Mouse (Mus musculus): ENCODE measurements around the gene Kcnt2. TPM values are rescaled to one million over a fixed set of nuclear protein-coding genes. Genes with fewer than 3 reads are reported as not detected.

Kcnt2 gene
- polyA plus RNA-seq, 1 experiment from 2014 or later: 0.74 TPM

DNA sequence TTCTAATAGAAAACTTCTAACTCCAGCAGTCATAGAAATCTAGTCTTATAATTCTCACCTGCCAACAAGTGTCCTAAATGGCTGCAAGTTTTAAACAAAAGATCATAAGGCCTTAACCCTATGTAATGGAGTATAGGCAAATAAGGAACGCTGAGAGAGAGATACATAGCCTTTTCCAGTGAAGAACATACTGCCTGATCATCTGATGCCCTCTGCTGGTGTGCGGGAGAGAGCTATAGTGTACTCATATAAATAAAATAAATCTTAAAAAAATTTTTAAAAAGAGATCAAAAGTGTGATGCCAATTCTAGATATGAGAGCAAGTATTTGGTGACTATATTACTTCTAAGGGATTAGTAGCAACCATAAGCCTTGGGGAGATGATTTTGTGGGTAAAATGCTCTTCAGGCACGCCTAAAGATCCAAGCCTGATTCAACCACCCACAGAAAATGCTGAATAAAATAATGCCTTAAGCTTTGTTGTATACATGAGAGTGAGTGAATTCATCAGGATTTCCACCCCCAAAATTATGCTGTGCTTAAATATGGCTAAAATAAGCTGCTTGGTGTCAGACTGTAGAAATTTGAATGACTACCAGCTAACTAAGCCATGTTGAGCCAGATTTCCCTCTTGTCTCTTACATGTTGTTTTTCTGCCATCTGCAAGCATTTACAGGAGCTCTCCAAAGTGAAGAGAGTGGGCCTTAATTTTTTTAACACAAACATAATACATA, 413.8 kb downstream of the Kcnt2 start:
- ATAC-seq (ENCODE audit: insufficient number of reproducible peaks, insufficient read depth, low FRiP score, low read depth): no peak
- WGBS: 67% methylated on average over 3 of the region's 3 CpGs

DNA sequence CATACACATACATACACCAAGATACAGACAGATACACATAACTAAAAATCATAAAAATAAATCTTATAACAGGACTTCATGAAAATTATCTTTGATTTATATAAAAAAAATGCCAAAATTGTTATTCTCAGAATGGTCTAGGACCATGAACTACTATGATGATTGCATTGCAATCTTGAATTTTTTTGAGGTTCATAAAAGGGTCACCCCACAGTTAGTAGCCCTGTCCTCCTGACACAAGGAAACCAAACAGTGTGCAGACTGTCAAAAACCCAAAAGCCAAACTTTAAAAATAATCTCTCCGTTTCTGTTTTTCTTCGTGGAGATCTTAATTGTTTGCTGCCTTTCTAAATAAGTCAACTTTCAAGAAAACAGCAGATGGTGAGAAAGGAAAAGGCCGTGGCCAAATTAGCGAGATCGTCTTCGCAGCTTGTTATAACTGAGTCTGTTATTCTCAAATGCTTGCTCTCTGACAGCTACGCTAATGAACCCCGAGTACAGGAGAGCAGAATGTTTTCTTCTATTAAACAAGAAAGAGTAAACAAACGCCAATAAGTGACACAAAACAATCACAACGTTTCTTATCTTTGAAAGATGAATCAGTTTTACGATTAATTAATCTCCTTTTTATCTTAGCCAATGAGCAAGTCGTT, 414.9 kb downstream of the Kcnt2 start:
- no peaks in the 10 kb centered on the region for H3K36me3 ChIP-seq (ENCODE audit: control insufficient read depth, insufficient read depth, low read length)
- 46% methylated on average over 12 of the region's 12 CpGs for WGBS
- no peaks in the 10 kb centered on the region for H3K27me3 ChIP-seq (ENCODE audit: control insufficient read depth, insufficient read depth, low read length)
- H3K4me3 ChIP-seq (ENCODE audit: control insufficient read depth in 1 of 2, insufficient read depth in 1 of 2, low read depth in 1 of 2, low read length in 2 of 2): peak overlapping the region in 1 of 2 experiments; percentile 18; a peak in 1 of 4 replicates
- no peaks in the 10 kb centered on the region for H3K9me3 ChIP-seq (ENCODE audit: control insufficient read depth, low read length)
- H3K4me2 ChIP-seq (ENCODE audit: low read length): peak overlapping the region; percentile 57
- no peak overlapping the region for H3K27ac ChIP-seq (replicated peaks in 1 of 2; ENCODE audit: control insufficient read depth in 1 of 2, insufficient read depth in 1 of 2, low read depth in 2 of 2, low read length in 2 of 2)
- H3K4me1 ChIP-seq (ENCODE audit: control insufficient read depth in 2 of 2, insufficient read depth in 2 of 2, low read length in 2 of 2): no peaks in the 10 kb centered on the region
- no peak for ATAC-seq (ENCODE audit: insufficient number of reproducible peaks, insufficient read depth, low FRiP score, low read depth)
- H3K9ac ChIP-seq (ENCODE audit: low read length): peak overlapping the region; percentile 22; the same call in 1 of the 2 replicates

More for the DNA sequence above, 413.8 kb downstream of the Kcnt2 start:
- H3K4me3 ChIP-seq (ENCODE audit: control insufficient read depth in 1 of 2, insufficient read depth in 1 of 2, low read depth in 1 of 2, low read length in 2 of 2): no peak overlapping the region
- H3K4me1 ChIP-seq (ENCODE audit: control insufficient read depth in 2 of 2, insufficient read depth in 2 of 2, low read length in 2 of 2): no peaks in the 10 kb centered on the region
- H3K27ac ChIP-seq (replicated peaks in 1 of 2; ENCODE audit: control insufficient read depth in 1 of 2, insufficient read depth in 1 of 2, low read depth in 2 of 2, low read length in 2 of 2): no peak overlapping the region
- H3K9me3 ChIP-seq (ENCODE audit: control insufficient read depth, low read length): no peaks in the 10 kb centered on the region
- H3K27me3 ChIP-seq (ENCODE audit: control insufficient read depth, insufficient read depth, low read length): no peaks in the 10 kb centered on the region
- no peak overlapping the region for H3K9ac ChIP-seq (ENCODE audit: low read length)
- no peak overlapping the region for H3K4me2 ChIP-seq (ENCODE audit: low read length)
- H3K36me3 ChIP-seq (ENCODE audit: control insufficient read depth, insufficient read depth, low read length): no peaks in the 10 kb centered on the region

DNA sequence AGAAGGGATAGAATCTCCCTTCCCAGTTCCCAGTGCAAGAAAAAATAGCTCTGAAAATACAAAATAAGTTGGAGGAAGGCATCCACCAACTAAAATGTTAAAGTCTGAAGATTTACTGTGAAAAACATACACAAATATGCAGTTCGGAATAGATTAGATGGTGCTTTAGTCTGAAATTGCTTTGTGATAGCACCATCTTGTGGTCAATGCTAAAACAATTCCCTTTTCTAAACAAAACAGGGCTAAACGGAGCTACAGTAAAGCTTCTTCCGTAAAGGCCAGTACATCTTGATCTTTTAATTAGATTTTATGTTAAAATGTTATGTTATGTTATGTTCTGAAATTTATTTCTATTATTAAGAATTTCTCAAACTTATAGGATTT, 415.4 kb downstream of the Kcnt2 start:
- WGBS: 35% methylated on average over 3 of the region's 3 CpGs
- no peak for ATAC-seq (ENCODE audit: insufficient number of reproducible peaks, insufficient read depth, low FRiP score, low read depth)
- Histone ChIP-seq H3K9ac (ENCODE audit: low read length) (peak overlapping the region; percentile 22; the same call in 1 of the 2 replicates), H3K4me2 (ENCODE audit: low read length) (peak overlapping the region; percentile 57), H3K4me3 (ENCODE audit: control insufficient read depth in 1 of 2, insufficient read depth in 1 of 2, low read depth in 1 of 2, low read length in 2 of 2) (peak overlapping the region in 1 of 2 experiments; percentile 18; a peak in 1 of 4 replicates), H3K27me3 (ENCODE audit: control insufficient read depth, insufficient read depth, low read length) (no peaks in the 10 kb centered on the region), H3K9me3 (ENCODE audit: control insufficient read depth, low read length) (no peaks in the 10 kb centered on the region), H3K36me3 (ENCODE audit: control insufficient read depth, insufficient read depth, low read length) (no peaks in the 10 kb centered on the region), H3K27ac (replicated peaks in 1 of 2; ENCODE audit: control insufficient read depth in 1 of 2, insufficient read depth in 1 of 2, low read depth in 2 of 2, low read length in 2 of 2) (no peak overlapping the region), H3K4me1 (ENCODE audit: control insufficient read depth in 2 of 2, insufficient read depth in 2 of 2, low read length in 2 of 2) (no peaks in the 10 kb centered on the region)

Other genes with a start within 250 kb of the Kcnt2 start
- 35.7 and 38.4 TPM in 2 replicates for gene Cfh, start 62.4 kb upstream of the Kcnt2 start, polyA plus RNA-seq (2014; fragmentation: Nextera tagmentation; extraction: Ambion mirVana)